13 mouse cellular contexts compared by ENCODE assay signal in genomic region chr14:123314369-123314768, GRCm38 (mm10).
DNase-seq lines count a peak whose midpoint lies in the region; ATAC-seq and TF ChIP-seq lines count a peak whose summit lies in the region.
"Had no signal": no experiment of that assay in that cellular context is flagged by ENCODE, and none has a peak within 500 bp of the region (broad histone marks: within the 10 kb centered on the region; RNA-seq: fewer than 3 reads in every experiment).

No protein-coding gene starts in this region.

- TF ChIP-seq EP300 in liver, postnatal 0 days (IDR thresholded peaks at IDR 0.05; ENCODE audit: low read depth) = no peak

- H3K9me3 ChIP-seq in forebrain, embryonic 11.5 days (ENCODE audit: control insufficient read depth, low read length) = no peaks in the 10 kb centered on the region
- H3K9me3 ChIP-seq in forebrain, embryonic 10.5 days = no peaks in the 10 kb centered on the region
- H3K9me3 ChIP-seq in liver, postnatal 0 days (ENCODE audit: low read length) = no peaks in the 10 kb centered on the region
- no peaks in the 10 kb centered on the region for H3K9me3 ChIP-seq in liver, embryonic 11.5 days (ENCODE audit: control insufficient read depth, low read length)
- no peaks in the 10 kb centered on the region for H3K9me3 ChIP-seq in forebrain, embryonic 16.5 days (ENCODE audit: control insufficient read depth, low read length)
- H3K9me3 ChIP-seq: embryonic facial prominence, embryonic 12.5 days; hindbrain, embryonic 15.5 days had no signal

- no peak overlapping the region for H3K4me2 ChIP-seq in forebrain, embryonic 11.5 days (ENCODE audit: low read depth, low read length, severe bottlenecking)
- H3K4me2 ChIP-seq in liver, postnatal 0 days (ENCODE audit: low read depth, low read length) = no peak overlapping the region
- no peak overlapping the region for H3K4me2 ChIP-seq in liver, embryonic 11.5 days
- H3K4me2 ChIP-seq in forebrain, embryonic 16.5 days (ENCODE audit: low read length) = no peak overlapping the region
- H3K4me2 ChIP-seq: embryonic facial prominence, embryonic 12.5 days; hindbrain, embryonic 15.5 days had no signal

- no peak for DNase-seq in forebrain, embryonic 11.5 days (ENCODE audit: low spot score)
- no peak for DNase-seq in forebrain, embryonic 10.5 days (ENCODE audit: extremely low spot score, low spot score)
- no peak for DNase-seq in liver, postnatal 0 days
- DNase-seq in liver, embryonic 11.5 days (ENCODE audit: low spot score) = no peak
- DNase-seq in NIH3T3 (ENCODE audit: low read depth) = peak; percentile 39
- DNase-seq: lung, adult 2 months; thymus, postnatal 36 days had no signal

- H3K36me3 ChIP-seq in forebrain, embryonic 11.5 days (ENCODE audit: control insufficient read depth, insufficient read depth, low read length) = no peaks in the 10 kb centered on the region
- H3K36me3 ChIP-seq in forebrain, embryonic 10.5 days (replicated peaks) = no peaks in the 10 kb centered on the region
- no peaks in the 10 kb centered on the region for H3K36me3 ChIP-seq in liver, postnatal 0 days (replicated peaks; ENCODE audit: insufficient read depth, low read length)
- H3K36me3 ChIP-seq in liver, embryonic 11.5 days (ENCODE audit: control insufficient read depth, insufficient read depth, low read length) = no peaks in the 10 kb centered on the region
- H3K36me3 ChIP-seq in forebrain, embryonic 16.5 days (ENCODE audit: control insufficient read depth, insufficient read depth) = no peaks in the 10 kb centered on the region
- H3K36me3 ChIP-seq: embryonic facial prominence, embryonic 12.5 days; hindbrain, embryonic 15.5 days had no signal

- H3K27ac ChIP-seq in forebrain, embryonic 11.5 days (ENCODE audit: low read depth, low read length) = no peak overlapping the region
- H3K27ac ChIP-seq in forebrain, embryonic 10.5 days = no peak overlapping the region
- H3K27ac ChIP-seq in liver, postnatal 0 days (ENCODE audit: low read depth) = no peak overlapping the region
- H3K27ac ChIP-seq in liver, embryonic 11.5 days (ENCODE audit: low read depth, low read length) = no peak overlapping the region
- no peak overlapping the region for H3K27ac ChIP-seq in forebrain, embryonic 16.5 days (ENCODE audit: low read length)
- H3K27ac ChIP-seq: embryonic facial prominence, embryonic 12.5 days; hindbrain, embryonic 15.5 days had no signal

- H3K4me1 ChIP-seq in forebrain, embryonic 11.5 days (replicated peaks; ENCODE audit: control insufficient read depth, insufficient read depth, low read length) = no peaks in the 10 kb centered on the region
- H3K4me1 ChIP-seq in forebrain, embryonic 10.5 days = no peaks in the 10 kb centered on the region
- H3K4me1 ChIP-seq in liver, postnatal 0 days (ENCODE audit: insufficient read depth) = no peaks in the 10 kb centered on the region
- no peaks in the 10 kb centered on the region for H3K4me1 ChIP-seq in liver, embryonic 11.5 days (replicated peaks; ENCODE audit: control insufficient read depth, insufficient read depth, low read length)
- no peaks in the 10 kb centered on the region for H3K4me1 ChIP-seq in forebrain, embryonic 16.5 days (replicated peaks; ENCODE audit: control insufficient read depth, insufficient read depth, low read length)
- H3K4me1 ChIP-seq: embryonic facial prominence, embryonic 12.5 days; hindbrain, embryonic 15.5 days had no signal

- H3K9ac ChIP-seq in forebrain, embryonic 11.5 days (ENCODE audit: low read length) = no peak overlapping the region
- no peak overlapping the region for H3K9ac ChIP-seq in liver, postnatal 0 days (replicated peaks)
- no peak overlapping the region for H3K9ac ChIP-seq in liver, embryonic 11.5 days (ENCODE audit: low read depth, low read length)
- no peak overlapping the region for H3K9ac ChIP-seq in forebrain, embryonic 16.5 days (replicated peaks; ENCODE audit: low read depth, low read length)
- H3K9ac ChIP-seq: embryonic facial prominence, embryonic 12.5 days; hindbrain, embryonic 15.5 days had no signal

- no peak overlapping the region for H3K4me3 ChIP-seq in forebrain, embryonic 11.5 days (ENCODE audit: low read depth, low read length)
- no peak overlapping the region for H3K4me3 ChIP-seq in forebrain, embryonic 10.5 days
- H3K4me3 ChIP-seq in liver, postnatal 0 days (ENCODE audit: low read depth, low read length) = no peak overlapping the region
- no peak overlapping the region for H3K4me3 ChIP-seq in liver, embryonic 11.5 days (ENCODE audit: low read depth, low read length)
- no peak overlapping the region for H3K4me3 ChIP-seq in forebrain, embryonic 16.5 days (replicated peaks; ENCODE audit: low read length)
- H3K4me3 ChIP-seq: embryonic facial prominence, embryonic 12.5 days; hindbrain, embryonic 15.5 days; myocyte had no signal

- H3K27me3 ChIP-seq in forebrain, embryonic 11.5 days (ENCODE audit: control insufficient read depth, insufficient read depth, low read length) = no peaks in the 10 kb centered on the region
- H3K27me3 ChIP-seq in forebrain, embryonic 10.5 days (ENCODE audit: poor library complexity, severe bottlenecking) = no peaks in the 10 kb centered on the region
- no peaks in the 10 kb centered on the region for H3K27me3 ChIP-seq in liver, postnatal 0 days (ENCODE audit: insufficient read depth, low read length)
- H3K27me3 ChIP-seq in liver, embryonic 11.5 days (replicated peaks; ENCODE audit: control insufficient read depth, insufficient read depth, low read length) = no peaks in the 10 kb centered on the region
- no peaks in the 10 kb centered on the region for H3K27me3 ChIP-seq in forebrain, embryonic 16.5 days (replicated peaks; ENCODE audit: control insufficient read depth, insufficient read depth, low read length)
- H3K27me3 ChIP-seq: embryonic facial prominence, embryonic 12.5 days; hindbrain, embryonic 15.5 days had no signal

- 44% methylated on average over 1 of the region's 1 CpGs for WGBS in forebrain, embryonic 11.5 days
- 50% methylated on average over 1 of the region's 1 CpGs for WGBS in forebrain, embryonic 10.5 days
- WGBS in liver, postnatal 0 days (ENCODE audit: insufficient replicate concordance) = 17% methylated on average over 1 of the region's 1 CpGs
- WGBS in liver, embryonic 11.5 days = 27% methylated on average over 1 of the region's 1 CpGs
- 58% methylated on average over 1 of the region's 1 CpGs for WGBS in forebrain, embryonic 16.5 days

- 0 out of 2 replicates have a peak, but pooled peaks have one; percentile 7 for TF ChIP-seq CTCF in liver, postnatal 0 days (IDR thresholded peaks at IDR 0.05; ENCODE audit: low read depth)

- 0 out of 2 replicates have a peak, but pooled peaks have one; percentile 55 for ATAC-seq in forebrain, embryonic 11.5 days (replicated peaks; ENCODE audit: low FRiP score)
- ATAC-seq in liver, postnatal 0 days = no peak
- no peak for ATAC-seq in liver, embryonic 11.5 days (replicated peaks; ENCODE audit: low FRiP score)
- ATAC-seq in forebrain, embryonic 16.5 days = peak; percentile 59; the same call in 1 of the 2 replicates
- ATAC-seq in monocyte, adult 5-6 weeks (replicated peaks; ENCODE audit: insufficient number of reproducible peaks, low FRiP score, low TSS enrichment, poor library complexity, severe bottlenecking) = no peak
- no peak for ATAC-seq in inflammation-experienced regulatory T-cells, adult 6 months

Comparison
In these comparisons a context has a peak if more than half of its experiments do, and no peak if none do; other contexts are left out.
1. ATAC-seq: peak in forebrain, embryonic 11.5 days (single experiment) and forebrain, embryonic 16.5 days (single experiment); none in liver, postnatal 0 days (single experiment), liver, embryonic 11.5 days (single experiment), monocyte, adult 5-6 weeks (single experiment) and inflammation-experienced regulatory T-cells, adult 6 months (single experiment).